Mouse (Mus musculus) C2C12 (cell line): ENCODE data around the gene Gm20538.

ENCODE experiments used
- CEBPB ChIP-seq: IDR thresholded peaks from one replicate; pipeline ENCODE4 v1.6.1; 2011; ENCODE audit warnings: low read depth, mild to moderate bottlenecking, control low read depth, moderate library complexity
- CTCF ChIP-seq: IDR thresholded peaks from one replicate; pipeline ENCODE4 v1.5.1; 2011; ENCODE audit not compliant: control insufficient read depth, insufficient read depth, insufficient read length
- MAX ChIP-seq: IDR thresholded peaks from one replicate; pipeline ENCODE4 v1.6.1; 2011; ENCODE audit warnings: mild to moderate bottlenecking, control low read depth
- USF1 ChIP-seq: IDR thresholded peaks from one replicate; pipeline ENCODE4 v1.6.1; 2011; ENCODE audit warnings: low read depth, mild to moderate bottlenecking, control low read depth, moderate library complexity

- TF ChIP-seq CTCF (no peak), CEBPB (no peak), USF1 (no peak), MAX (no peak)
Observed at GRCm38 (mm10) chr19:44576275-44576674, 23.6 kb upstream of the Gm20538 start.
